Mouse (Mus musculus) spleen, embryonic (tissue): Measurements from ENCODE around the gene Actr3b.
"Not testable (repeated sequence)": the region's sequence is repeated elsewhere in the genome, so short reads cannot be mapped to it uniquely, and the experiment has no call there.

Experiments used
- CTCF ChIA-PET: fragments of 350-600 bp; sonication (Branson Sonifier 250); formaldehyde crosslinking; loops from one replicate; lab custom pipeline; 2022; lab: Charles Lee

The Actr3b gene

GRCm38 (mm10) chr5:25759460-25760409, at the start of gene Actr3b:
TSS of gene Actr3b (plus strand) at chr5:25759997.
- CTCF ChIA-PET, result interaction anchor here (0.6 kb wide), 1 partner anchor 1371 kb away, joined by 4 read pairs; no protein-coding TSS in a partner anchor

GRCm38 (mm10) chr5:25713001-25713706, 46.6 kb upstream of the Actr3b start:
- CTCF ChIA-PET, result not testable (repeated sequence)

- CTCF ChIA-PET, result no interaction called here
Observed at GRCm38 (mm10) chr5:25719390-25719789, 40.4 kb upstream of the Actr3b start.

DNA sequence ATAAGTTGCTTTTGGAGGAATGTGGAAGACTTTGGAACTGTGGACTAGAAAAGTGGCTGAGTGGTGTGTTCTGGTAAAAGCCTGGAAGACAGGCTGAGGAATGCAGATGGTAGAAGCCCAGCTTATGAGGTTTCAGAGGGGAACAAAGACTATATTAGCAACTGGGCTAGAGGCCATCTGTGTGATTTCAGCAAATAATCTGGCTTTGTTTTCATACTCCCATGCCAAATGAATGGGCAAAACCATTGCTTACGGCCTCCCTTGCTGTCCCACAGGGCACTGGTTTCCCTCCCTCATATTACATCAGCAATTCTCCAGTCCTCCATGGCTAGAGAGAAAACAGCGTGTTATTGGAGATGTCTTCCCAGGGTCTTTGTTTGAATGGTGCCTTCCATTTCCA, 36.8 kb upstream of the Actr3b start:
- CTCF ChIA-PET, result no interaction called here

DNA sequence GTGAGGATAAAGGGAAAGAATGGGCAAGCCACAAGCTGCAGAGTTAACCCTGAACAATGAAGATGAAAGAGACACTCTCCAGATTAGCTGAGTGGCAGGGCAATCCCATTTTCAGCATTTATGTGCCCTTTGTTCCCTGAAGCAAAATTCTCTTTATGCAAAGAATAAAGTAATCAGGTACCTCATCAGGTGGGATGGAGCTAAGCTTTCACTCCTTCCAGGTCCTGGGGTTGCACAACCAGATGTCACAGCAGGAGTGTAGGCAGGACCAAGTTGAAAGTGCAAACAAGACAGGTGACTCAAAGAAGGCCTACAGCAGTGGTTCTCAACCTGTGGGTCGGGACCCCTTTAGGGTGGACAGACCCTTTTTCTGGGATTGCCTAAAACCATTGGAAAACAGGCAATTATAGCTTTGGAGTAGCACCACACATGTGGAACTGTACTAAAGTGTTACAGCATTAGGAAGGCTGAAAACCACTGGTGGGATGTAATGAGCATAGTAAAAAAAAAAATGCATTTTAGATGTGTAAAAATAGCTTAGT, 35.6 kb upstream of the Actr3b start:
- CTCF ChIA-PET, result no interaction called here

DNA sequence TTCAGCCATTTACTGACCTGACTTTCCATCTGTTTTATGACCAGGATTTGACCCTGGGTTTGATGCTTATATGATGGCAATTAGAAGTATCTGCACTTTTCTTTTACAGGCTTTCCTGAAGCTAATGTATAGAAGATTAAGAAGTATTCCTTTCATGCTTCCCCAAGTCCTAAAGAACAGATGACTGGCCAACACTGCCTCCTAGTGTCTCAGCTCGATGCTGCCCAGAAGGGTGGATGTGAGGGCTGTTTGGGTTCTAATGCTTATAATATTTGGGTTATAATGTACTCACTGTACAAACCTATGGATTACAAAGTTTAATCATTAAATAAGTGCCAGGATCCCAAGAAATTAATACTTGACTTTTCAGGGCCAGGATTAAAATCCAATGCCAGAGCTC, 25.5 kb upstream of the Actr3b start:
- CTCF ChIA-PET, result interaction anchor here (0.7 kb wide), 1 partner anchor 313 kb away, joined by 3 read pairs; no protein-coding TSS in a partner anchor

- CTCF ChIA-PET, result no interaction called here
Observed at GRCm38 (mm10) chr5:25735861-25736260, 23.9 kb upstream of the Actr3b start.

DNA sequence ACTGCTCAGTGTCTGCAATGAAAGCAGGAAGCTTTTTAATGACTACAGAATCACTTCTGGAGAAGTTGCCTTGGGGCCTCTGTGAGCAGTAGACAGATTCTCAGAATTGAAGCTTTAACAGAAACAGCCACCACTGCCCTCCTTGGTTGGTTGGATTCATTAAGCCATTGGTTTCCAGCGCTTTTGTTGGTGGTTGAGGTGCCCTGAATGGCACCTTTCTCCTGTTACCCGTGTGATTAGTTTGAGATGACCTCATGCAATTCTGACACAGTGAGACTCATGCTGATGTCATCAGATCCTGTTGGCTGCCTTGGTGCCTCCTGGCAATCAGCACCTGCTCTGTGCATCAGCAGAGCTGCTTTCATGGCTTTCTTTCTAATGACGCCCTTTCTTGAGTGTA, 21.3 kb upstream of the Actr3b start:
- CTCF ChIA-PET, result no interaction called here

- CTCF ChIA-PET, result not testable (repeated sequence)
Observed at GRCm38 (mm10) chr5:25738902-25739301, 20.9 kb upstream of the Actr3b start.

GRCm38 (mm10) chr5:25747904-25748303, 11.9 kb upstream of the Actr3b start:
- CTCF ChIA-PET, result no interaction called here

GRCm38 (mm10) chr5:25748613-25749012, 11.2 kb upstream of the Actr3b start:
- CTCF ChIA-PET, result no interaction called here

- CTCF ChIA-PET, result no interaction called here
Observed at GRCm38 (mm10) chr5:25751552-25751951, 8.2 kb upstream of the Actr3b start.

GRCm38 (mm10) chr5:25752862-25753261, 6.9 kb upstream of the Actr3b start:
- CTCF ChIA-PET, result no interaction called here

- CTCF ChIA-PET, result no interaction called here
Observed at GRCm38 (mm10) chr5:25753556-25754235, 6.1 kb upstream of the Actr3b start.

DNA sequence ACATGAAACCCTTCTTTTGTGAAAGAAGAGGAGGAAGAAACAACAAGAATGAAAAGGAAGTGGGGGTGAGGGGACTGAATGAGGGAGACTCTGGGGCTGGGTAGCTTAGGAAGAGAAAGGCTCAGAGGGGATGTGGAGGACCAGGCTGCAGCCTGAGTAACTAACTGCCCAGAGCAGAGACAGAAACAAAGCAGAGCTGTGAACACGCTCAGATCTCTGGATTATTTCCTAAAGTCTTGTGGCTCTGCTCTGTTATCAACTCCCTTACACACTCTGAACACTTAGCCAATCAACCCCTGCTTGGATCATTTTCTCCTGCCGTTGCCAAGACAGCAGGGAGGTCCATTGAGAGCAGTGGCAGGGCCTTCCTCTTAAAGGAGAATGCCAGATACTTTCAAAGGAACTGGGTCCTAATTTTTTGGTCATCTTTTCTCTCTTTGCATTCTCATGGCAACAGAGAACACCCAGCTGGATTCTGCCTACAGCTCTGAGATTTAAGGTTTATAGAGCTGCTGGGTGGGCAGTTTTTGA, 5.5 kb upstream of the Actr3b start:
- CTCF ChIA-PET, result no interaction called here

DNA sequence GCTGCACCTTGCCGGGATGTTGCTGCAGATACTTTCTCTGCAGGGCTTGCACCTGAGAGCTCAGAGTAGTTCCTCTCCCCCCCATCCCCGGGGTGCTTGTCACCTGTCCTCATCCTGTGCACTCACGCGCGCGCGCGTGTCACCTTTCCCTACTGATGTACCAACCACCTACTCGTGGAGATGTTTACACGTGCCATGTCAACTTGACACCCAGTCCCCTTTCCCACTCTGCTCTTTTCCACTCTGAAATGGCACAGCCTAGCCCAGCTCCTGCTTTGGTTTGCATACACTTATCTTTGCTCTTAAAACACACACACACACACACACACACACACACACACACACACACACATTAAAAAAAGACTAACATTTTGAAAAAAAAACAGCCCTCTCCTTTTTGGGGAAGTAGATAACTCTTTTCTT, 624 bp downstream of the Actr3b start:
- CTCF ChIA-PET, result no interaction called here

- CTCF ChIA-PET, result no interaction called here
Observed at GRCm38 (mm10) chr5:25760871-25761270, 1.1 kb downstream of the Actr3b start.

- CTCF ChIA-PET, result no interaction called here
Observed at GRCm38 (mm10) chr5:25761850-25762249, 2.1 kb downstream of the Actr3b start.

DNA sequence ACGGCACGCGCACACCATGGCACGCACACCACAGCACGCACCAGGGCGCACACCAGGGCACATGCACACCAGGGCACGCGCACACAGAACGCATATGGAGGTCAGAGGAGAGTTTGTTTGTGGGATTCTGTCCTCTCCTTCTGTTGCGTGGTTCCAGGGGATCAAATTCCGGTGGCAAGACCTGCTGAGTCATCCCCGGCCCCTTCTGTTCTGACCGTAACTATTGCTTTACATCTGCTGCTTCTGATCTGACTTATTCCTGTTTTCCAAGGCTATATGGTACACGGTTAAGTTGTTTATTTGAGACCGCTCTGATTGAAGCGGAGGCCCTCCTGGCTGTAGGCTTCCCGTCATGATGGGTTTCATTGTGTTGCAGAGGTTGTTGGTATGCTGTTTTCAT, 9.2 kb downstream of the Actr3b start:
- CTCF ChIA-PET, result no interaction called here

DNA sequence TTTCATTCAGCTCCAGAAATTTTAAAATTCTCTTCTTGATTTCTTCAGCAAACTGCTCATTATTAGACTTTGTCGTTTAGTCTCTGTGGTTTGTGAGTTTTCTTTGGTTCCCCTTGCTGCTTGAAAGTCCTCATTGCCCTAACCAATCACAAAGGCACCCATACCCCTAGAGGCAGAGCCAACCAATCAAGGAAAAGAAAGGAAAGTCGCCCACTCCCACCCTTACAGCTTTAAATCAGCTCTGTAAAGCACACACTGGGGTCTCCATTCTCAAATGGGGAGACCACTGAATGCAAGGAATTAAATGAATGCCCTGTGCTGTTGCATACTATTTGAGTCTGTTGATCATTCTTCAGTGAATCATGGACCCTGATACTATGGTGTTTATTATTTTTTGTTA, 9.6 kb downstream of the Actr3b start:
- CTCF ChIA-PET, result no interaction called here

- CTCF ChIA-PET, result no interaction called here
Observed at GRCm38 (mm10) chr5:25772456-25772855, 12.7 kb downstream of the Actr3b start.
